Mouse (Mus musculus) ES-CJ7 (cell line): Measurements from ENCODE around the gene Pik3cb.

Experiments
- DNase-seq: peaks from one replicate; pipeline ENCODE4 v3.0.0; 2011; ENCODE audit warnings: low read depth, low spot score

The Pik3cb gene

DNA sequence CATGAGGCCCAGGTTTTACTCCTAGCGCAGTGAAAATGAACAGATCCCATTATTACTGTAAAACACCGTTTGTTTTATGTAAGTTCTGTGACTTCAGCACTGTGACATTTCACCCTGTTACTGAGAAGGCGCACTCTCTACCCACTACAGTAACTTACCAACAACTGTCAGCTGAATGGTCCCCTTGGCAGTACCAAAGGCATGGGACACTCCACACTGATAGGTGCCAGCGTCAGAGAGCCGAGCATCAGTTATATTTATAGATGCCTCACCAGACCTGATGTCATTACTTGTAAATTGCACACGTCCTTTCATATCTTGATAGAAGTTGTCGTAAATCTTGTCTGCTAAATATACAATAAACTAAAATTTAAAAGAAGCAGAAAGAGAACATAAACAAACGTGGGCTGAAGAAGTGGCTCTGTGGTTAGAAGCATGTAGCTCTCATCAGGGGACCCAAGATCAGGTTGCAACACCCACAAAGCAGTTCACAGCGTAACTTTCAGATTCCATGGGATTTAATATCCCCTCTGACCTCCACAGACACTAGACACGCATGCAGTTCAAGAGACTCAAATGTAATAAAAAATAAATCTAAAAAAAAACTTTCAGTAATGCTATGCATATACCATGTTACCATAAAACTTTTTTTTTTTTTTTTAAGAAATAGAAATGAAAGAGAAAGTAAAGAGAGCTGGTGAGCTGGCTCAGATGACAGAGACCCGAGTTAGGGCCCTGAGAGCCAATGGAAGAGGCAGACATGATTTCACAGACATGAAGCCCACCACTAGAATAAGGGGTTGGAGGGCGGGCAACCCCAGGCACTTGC, 131.1 kb downstream of the Pik3cb start:
- DNase-seq = no peak

DNA sequence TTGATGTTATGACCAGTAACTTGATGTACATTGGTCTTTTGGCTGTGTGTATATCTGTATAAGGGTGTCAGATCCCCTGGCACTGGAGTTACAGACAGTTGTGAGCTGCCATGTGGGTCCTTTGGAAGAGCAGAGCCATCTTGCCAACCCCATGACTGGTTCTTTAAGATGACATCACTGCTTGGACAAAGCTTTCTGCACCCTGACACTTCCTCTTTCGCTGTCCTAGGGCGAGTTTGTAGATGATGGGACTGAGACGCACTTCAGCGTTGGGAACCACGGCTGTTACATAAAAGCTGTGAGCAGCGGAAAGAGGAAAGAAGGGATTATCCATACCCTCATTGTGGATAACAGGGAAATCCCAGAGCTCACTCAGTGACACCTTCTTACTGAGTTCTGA, 139.1 kb downstream of the Pik3cb start:
- no peak for DNase-seq

DNA sequence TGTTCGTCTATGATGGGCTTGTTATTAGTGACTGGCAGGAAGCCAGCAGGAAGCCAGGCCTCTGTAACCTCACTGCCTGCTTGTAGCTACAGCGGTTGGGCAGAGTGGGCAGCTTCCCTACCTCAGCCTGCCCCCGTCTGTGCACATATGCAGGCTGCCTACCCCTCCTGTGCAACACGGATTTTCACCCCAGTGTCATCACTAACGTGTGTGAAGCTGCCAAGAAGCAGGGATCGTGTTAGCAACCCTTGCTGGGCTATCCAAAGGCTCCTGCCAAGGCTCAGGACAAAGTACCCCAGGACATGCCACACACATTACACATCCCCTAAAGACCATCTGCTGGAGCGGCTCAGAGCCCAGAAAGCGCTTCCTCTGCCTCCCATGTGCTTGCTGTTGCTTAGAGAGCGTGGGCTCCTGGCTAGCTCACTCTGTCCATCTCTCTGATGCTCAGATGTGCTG, 140.5 kb downstream of the Pik3cb start:
- no peak for DNase-seq

DNA sequence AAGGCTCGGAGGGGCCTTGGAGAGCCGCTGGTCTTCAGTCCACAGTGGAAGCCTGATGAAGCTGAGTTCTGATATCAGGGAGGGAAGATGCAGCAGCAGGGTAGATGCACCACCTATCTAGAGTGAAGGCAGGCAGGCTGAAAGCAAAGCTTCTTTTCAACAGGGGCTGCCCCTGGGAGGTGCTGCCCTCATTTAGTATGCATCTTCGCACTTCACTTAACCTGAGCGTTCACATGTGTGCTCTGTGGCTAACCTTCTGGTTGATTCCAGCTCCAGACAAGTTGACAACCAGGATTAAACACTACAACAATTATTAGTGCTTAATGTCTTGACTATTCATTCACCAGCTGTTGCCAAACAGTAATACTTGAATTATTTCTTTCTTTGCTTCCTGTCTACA, 146.3 kb downstream of the Pik3cb start:
- no peak for DNase-seq

DNA sequence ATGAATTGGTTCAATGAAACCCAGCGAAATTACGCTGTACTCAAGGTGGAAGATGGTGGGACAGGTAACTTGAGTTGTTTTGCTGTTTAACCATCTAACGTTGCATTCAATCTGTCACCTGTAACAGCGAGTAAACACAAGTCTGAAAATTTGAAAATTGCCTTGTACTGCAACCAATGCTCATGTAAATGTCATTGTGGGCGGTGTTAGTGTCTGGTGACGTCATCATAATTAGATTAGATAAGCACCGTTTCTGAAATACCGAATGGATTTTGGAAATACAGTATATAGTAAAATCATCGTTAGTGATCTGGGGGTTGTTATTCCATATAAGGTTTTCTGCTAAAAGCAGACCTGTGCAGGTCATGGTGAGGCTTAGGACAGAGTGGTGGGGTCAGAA, 153.3 kb downstream of the Pik3cb start:
- DNase-seq = no peak
